Mouse (Mus musculus): ENCODE data around the gene Man2a1. TPM values are rescaled to one million over a fixed set of nuclear protein-coding genes. Genes with fewer than 3 reads are reported as not detected.
A peak's percentile ranks its signal among the peaks of the same experiment; 100 is the strongest.

Man2a1 gene
- polyA plus RNA-seq, 1 experiment: 12.5 TPM

DNA sequence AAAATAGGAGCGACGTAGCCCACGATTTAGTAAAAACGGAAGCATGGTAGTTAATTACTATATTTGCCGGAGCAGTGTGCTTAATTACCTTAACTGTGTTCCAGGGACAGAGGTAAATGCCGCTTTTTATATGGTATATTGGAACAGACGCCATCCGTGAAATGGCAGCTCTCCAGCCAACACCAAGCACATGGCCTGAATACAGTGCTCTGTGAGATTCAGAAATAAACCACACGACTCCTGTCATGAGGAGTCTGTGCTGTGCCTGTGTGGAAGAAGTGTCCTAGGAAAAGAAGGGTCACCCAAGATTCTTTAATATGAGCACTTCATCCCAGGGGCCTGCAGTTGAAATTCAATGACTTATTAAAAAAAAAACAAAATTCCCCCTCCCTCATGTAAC, 50.2 kb downstream of the Man2a1 start:
- Histone ChIP-seq H3K36me3 (ENCODE audit: control insufficient read depth, insufficient read depth) (peaks cover 32% of the 10 kb centered on the region), H3K4me3 (ENCODE audit: insufficient read depth, poor library complexity, severe bottlenecking) (no peak overlapping the region), H3ac (ENCODE audit: control insufficient read depth, insufficient read length, low read depth) (no peak overlapping the region), H3K79me3 (ENCODE audit: low read depth) (peaks cover 1% of the 10 kb centered on the region), H3K27me3 (ENCODE audit: control insufficient read depth, insufficient read depth, insufficient read length) (no peaks in the 10 kb centered on the region), H3K79me2 (ENCODE audit: control insufficient read depth, insufficient read depth) (no peaks in the 10 kb centered on the region)
- TF ChIP-seq CTCF (IDR thresholded peaks at IDR 0.05; ENCODE audit: control insufficient read depth, insufficient read depth, insufficient read length) (no peak), MYOG (IDR thresholded peaks at IDR 0.05; ENCODE audit: control insufficient read depth, extremely low read depth, insufficient read length) (no peak), USF1 (IDR thresholded peaks at IDR 0.05; ENCODE audit: low read depth) (no peak), MAX (IDR thresholded peaks at IDR 0.05) (no peak), MYOD1 (IDR thresholded peaks at IDR 0.05; ENCODE audit: control insufficient read depth, insufficient read length, low read depth) (no peak), FOSL1 (IDR thresholded peaks at IDR 0.05; ENCODE audit: insufficient read depth, low read length, poor library complexity, severe bottlenecking) (no peak), CEBPB (IDR thresholded peaks at IDR 0.05; ENCODE audit: low read depth) (no peak)

- Histone ChIP-seq H3ac (ENCODE audit: control insufficient read depth, insufficient read length, low read depth) (no peak overlapping the region), H3K36me3 (ENCODE audit: control insufficient read depth, insufficient read depth) (peaks cover 45% of the 10 kb centered on the region), H3K79me2 (ENCODE audit: control insufficient read depth, insufficient read depth) (no peaks in the 10 kb centered on the region), H3K79me3 (ENCODE audit: low read depth) (no peaks in the 10 kb centered on the region), H3K27me3 (ENCODE audit: control insufficient read depth, insufficient read depth, insufficient read length) (no peaks in the 10 kb centered on the region), H3K4me3 (ENCODE audit: insufficient read depth, poor library complexity, severe bottlenecking) (no peak overlapping the region)
- TF ChIP-seq MAX (IDR thresholded peaks at IDR 0.05) (no peak), CTCF (IDR thresholded peaks at IDR 0.05; ENCODE audit: control insufficient read depth, insufficient read depth, insufficient read length) (no peak), MYOG (IDR thresholded peaks at IDR 0.05; ENCODE audit: control insufficient read depth, extremely low read depth, insufficient read length) (no peak), USF1 (IDR thresholded peaks at IDR 0.05; ENCODE audit: low read depth) (no peak), FOSL1 (IDR thresholded peaks at IDR 0.05; ENCODE audit: insufficient read depth, low read length, poor library complexity, severe bottlenecking) (no peak), MYOD1 (IDR thresholded peaks at IDR 0.05; ENCODE audit: control insufficient read depth, insufficient read length, low read depth) (no peak), CEBPB (IDR thresholded peaks at IDR 0.05; ENCODE audit: low read depth) (no peak)
Observed at GRCm38 (mm10) chr17:64653621-64654020, 53.1 kb downstream of the Man2a1 start.

GRCm38 (mm10) chr17:64659682-64660081, 59.1 kb downstream of the Man2a1 start:
- H3K79me2 ChIP-seq (ENCODE audit: control insufficient read depth, insufficient read depth): peaks cover 16% of the 10 kb centered on the region
- TF ChIP-seq USF1 (IDR thresholded peaks at IDR 0.05; ENCODE audit: low read depth): no peak
- peak; percentile 60 for TF ChIP-seq CEBPB (IDR thresholded peaks at IDR 0.05; ENCODE audit: low read depth)
- H3K4me3 ChIP-seq (ENCODE audit: insufficient read depth, poor library complexity, severe bottlenecking): no peak overlapping the region
- H3K36me3 ChIP-seq (ENCODE audit: control insufficient read depth, insufficient read depth): peaks cover 44% of the 10 kb centered on the region
- H3K27me3 ChIP-seq (ENCODE audit: control insufficient read depth, insufficient read depth, insufficient read length): no peaks in the 10 kb centered on the region
- H3K79me3 ChIP-seq (ENCODE audit: low read depth): peaks cover 5% of the 10 kb centered on the region
- no peak overlapping the region for H3ac ChIP-seq (ENCODE audit: control insufficient read depth, insufficient read length, low read depth)

GRCm38 (mm10) chr17:64666518-64666917, 66.0 kb downstream of the Man2a1 start:
- TF ChIP-seq MYOD1 (IDR thresholded peaks at IDR 0.05; ENCODE audit: control insufficient read depth, insufficient read length, low read depth) (no peak), MAX (IDR thresholded peaks at IDR 0.05) (no peak), CTCF (IDR thresholded peaks at IDR 0.05; ENCODE audit: control insufficient read depth, insufficient read depth, insufficient read length) (no peak), CEBPB (IDR thresholded peaks at IDR 0.05; ENCODE audit: low read depth) (no peak), FOSL1 (IDR thresholded peaks at IDR 0.05; ENCODE audit: insufficient read depth, low read length, poor library complexity, severe bottlenecking) (no peak), USF1 (IDR thresholded peaks at IDR 0.05; ENCODE audit: low read depth) (no peak), MYOG (IDR thresholded peaks at IDR 0.05; ENCODE audit: control insufficient read depth, extremely low read depth, insufficient read length) (no peak)
- Histone ChIP-seq H3K79me2 (ENCODE audit: control insufficient read depth, insufficient read depth) (peaks cover 16% of the 10 kb centered on the region), H3K79me3 (ENCODE audit: low read depth) (peaks cover 2% of the 10 kb centered on the region), H3ac (ENCODE audit: control insufficient read depth, insufficient read length, low read depth) (no peak overlapping the region), H3K4me3 (ENCODE audit: insufficient read depth, poor library complexity, severe bottlenecking) (no peak overlapping the region), H3K36me3 (ENCODE audit: control insufficient read depth, insufficient read depth) (peaks cover 51% of the 10 kb centered on the region), H3K27me3 (ENCODE audit: control insufficient read depth, insufficient read depth, insufficient read length) (no peaks in the 10 kb centered on the region)

DNA sequence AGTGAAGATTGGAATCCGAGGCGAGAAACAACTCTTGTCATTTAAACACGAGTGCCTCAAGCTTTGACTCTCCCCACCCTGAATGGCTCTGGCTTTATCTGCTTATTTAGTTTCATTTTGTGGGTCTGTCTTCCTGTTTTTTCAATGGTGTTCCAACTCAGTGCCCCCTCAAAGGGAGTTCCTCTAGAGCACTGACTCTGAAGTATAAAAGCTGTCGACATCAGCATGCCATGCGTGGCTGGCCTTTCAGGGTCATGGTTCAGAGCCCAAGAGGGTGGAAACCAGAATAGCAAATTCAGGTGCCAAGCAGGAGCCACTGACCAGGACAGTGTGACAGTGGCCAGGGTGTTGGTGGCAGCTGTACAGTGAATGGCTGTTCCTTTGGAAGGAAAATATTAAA, 68.0 kb downstream of the Man2a1 start:
- H3K27me3 ChIP-seq (ENCODE audit: control insufficient read depth, insufficient read depth, insufficient read length): no peaks in the 10 kb centered on the region
- peaks cover 11% of the 10 kb centered on the region for H3K79me2 ChIP-seq (ENCODE audit: control insufficient read depth, insufficient read depth)
- no peaks in the 10 kb centered on the region for H3K79me3 ChIP-seq (ENCODE audit: low read depth)
- TF ChIP-seq CEBPB (IDR thresholded peaks at IDR 0.05; ENCODE audit: low read depth): no peak
- no peak for TF ChIP-seq FOSL1 (IDR thresholded peaks at IDR 0.05; ENCODE audit: insufficient read depth, low read length, poor library complexity, severe bottlenecking)
- TF ChIP-seq MYOG (IDR thresholded peaks at IDR 0.05; ENCODE audit: control insufficient read depth, extremely low read depth, insufficient read length): no peak
- TF ChIP-seq MYOD1 (IDR thresholded peaks at IDR 0.05; ENCODE audit: control insufficient read depth, insufficient read length, low read depth): no peak
- no peak for TF ChIP-seq USF1 (IDR thresholded peaks at IDR 0.05; ENCODE audit: low read depth)
- TF ChIP-seq MAX (IDR thresholded peaks at IDR 0.05): no peak
- no peak for TF ChIP-seq CTCF (IDR thresholded peaks at IDR 0.05; ENCODE audit: control insufficient read depth, insufficient read depth, insufficient read length)
- no peak overlapping the region for H3ac ChIP-seq (ENCODE audit: control insufficient read depth, insufficient read length, low read depth)
- peaks cover 63% of the 10 kb centered on the region for H3K36me3 ChIP-seq (ENCODE audit: control insufficient read depth, insufficient read depth)
- H3K4me3 ChIP-seq (ENCODE audit: insufficient read depth, poor library complexity, severe bottlenecking): no peak overlapping the region

DNA sequence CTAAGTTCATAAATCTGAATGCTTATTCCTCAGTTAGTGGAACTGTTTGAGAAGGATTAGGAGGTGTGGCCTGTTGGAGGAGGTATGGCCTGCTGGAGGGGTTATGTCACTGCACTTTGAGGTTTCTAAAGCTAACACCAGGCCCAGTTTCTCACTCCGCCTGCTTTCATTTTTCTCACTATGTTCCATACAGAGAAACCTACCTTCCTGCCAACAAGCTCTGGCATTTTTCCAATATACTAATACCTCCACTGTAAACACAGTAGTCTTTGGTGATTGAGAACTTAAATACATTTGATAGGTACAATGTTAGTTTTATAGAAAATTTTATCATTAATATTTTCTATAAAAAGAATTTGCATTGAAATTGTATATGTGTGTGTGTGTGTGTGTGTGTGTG, 73.9 kb downstream of the Man2a1 start:
- Histone ChIP-seq H3K36me3 (ENCODE audit: control insufficient read depth, insufficient read depth) (peaks cover 70% of the 10 kb centered on the region), H3K79me3 (ENCODE audit: low read depth) (no peaks in the 10 kb centered on the region), H3K4me3 (ENCODE audit: insufficient read depth, poor library complexity, severe bottlenecking) (no peak overlapping the region), H3K27me3 (ENCODE audit: control insufficient read depth, insufficient read depth, insufficient read length) (no peaks in the 10 kb centered on the region), H3K79me2 (ENCODE audit: control insufficient read depth, insufficient read depth) (no peaks in the 10 kb centered on the region), H3ac (ENCODE audit: control insufficient read depth, insufficient read length, low read depth) (no peak overlapping the region)
- TF ChIP-seq MYOD1 (IDR thresholded peaks at IDR 0.05; ENCODE audit: control insufficient read depth, insufficient read length, low read depth) (no peak), CEBPB (IDR thresholded peaks at IDR 0.05; ENCODE audit: low read depth) (no peak), MYOG (IDR thresholded peaks at IDR 0.05; ENCODE audit: control insufficient read depth, extremely low read depth, insufficient read length) (no peak), MAX (IDR thresholded peaks at IDR 0.05) (no peak), CTCF (IDR thresholded peaks at IDR 0.05; ENCODE audit: control insufficient read depth, insufficient read depth, insufficient read length) (no peak), FOSL1 (IDR thresholded peaks at IDR 0.05; ENCODE audit: insufficient read depth, low read length, poor library complexity, severe bottlenecking) (no peak), USF1 (IDR thresholded peaks at IDR 0.05; ENCODE audit: low read depth) (no peak)

Measured in C2C12 (cell line).